Mouse (Mus musculus) left cerebral cortex, adult 11 months (tissue): ENCODE data around the gene Prkcsh.

Source experiments
- DNase-seq: peaks from one replicate; pipeline ENCODE4 v3.0.0; 2022; ENCODE audit warnings: low spot score

Gene Prkcsh

DNA sequence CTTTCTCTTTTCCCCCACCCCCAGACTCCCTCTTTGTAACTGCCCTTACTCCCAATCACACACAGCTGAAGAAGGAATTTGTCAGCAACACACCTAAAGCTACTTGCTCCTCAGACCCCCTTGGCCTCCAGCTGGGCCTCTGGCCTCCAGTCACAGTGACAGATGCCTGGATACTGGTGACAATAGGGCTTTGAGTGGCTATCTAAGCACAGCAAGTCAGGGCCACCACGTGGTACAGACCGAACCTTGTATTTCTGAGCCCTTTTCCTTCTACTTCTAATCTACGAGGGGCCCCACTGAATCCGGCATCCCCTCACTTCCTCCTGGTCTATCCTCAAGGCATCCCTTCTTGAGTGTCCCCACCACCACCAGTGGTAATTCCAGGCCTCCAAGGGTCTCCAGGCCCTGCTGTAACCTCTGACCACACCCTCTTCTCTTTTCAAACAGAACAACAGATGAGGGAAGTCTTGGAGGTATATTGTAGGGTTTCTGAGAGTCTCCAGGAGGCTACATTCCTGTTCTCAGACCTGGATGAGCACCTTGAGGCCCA, 47.2 kb downstream of the Prkcsh start:
- DNase-seq, result no peak

- DNase-seq, result peak; percentile 71
These were observed 47.8 kb downstream of the Prkcsh start for GRCm38 (mm10) chr9:22050351-22050889.

DNA sequence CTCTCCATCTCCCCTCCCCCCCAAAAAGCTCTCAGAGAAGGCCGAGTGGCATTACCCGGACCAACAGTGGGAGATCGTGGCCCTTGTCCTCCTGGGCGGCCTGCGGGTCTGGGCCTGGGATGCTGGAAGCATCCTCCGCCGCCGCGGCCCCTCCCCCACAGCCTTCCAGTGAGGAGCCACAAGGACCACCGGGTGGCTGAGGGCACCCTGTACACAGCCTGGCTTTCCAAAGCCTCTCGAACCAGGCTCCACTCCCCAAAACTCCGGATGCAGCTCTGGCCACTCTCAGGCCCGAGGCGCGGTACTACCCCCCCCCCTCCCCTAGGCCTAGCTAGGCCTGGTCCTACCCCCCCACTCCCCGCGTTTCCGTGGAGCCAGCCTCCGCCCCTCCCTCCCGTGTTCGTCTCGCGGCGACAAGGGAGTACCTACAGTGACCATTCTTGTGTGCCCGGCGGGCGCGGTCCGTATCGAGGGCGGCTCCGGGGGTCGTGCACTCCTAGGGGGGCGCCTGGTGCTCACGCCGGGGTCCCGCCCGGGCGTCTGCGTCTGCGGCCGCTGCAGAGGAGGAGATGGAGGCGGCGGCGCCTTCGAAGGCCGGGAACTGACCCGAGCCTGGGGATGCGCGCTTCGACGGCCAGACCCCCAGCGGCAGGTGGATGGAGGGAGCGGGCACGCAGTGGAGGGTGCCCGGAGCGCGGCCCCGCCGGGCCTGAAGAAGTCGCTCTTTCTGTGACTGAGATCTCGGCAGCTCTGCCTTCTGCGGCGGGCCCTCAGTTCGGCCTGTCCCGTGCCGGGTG, 48.8 kb downstream of the Prkcsh start:
- DNase-seq, result no peak

- DNase-seq, result peak; percentile 63
These were observed 49.3 kb downstream of the Prkcsh start, which contains the start of gene Elavl3 for GRCm38 (mm10) chr9:22051958-22052254. TSS of gene Elavl3 (minus strand) at chr9:22052023.

- no peak for DNase-seq
These were observed 51.1 kb downstream of the Prkcsh start for GRCm38 (mm10) chr9:22053657-22054056.

DNA sequence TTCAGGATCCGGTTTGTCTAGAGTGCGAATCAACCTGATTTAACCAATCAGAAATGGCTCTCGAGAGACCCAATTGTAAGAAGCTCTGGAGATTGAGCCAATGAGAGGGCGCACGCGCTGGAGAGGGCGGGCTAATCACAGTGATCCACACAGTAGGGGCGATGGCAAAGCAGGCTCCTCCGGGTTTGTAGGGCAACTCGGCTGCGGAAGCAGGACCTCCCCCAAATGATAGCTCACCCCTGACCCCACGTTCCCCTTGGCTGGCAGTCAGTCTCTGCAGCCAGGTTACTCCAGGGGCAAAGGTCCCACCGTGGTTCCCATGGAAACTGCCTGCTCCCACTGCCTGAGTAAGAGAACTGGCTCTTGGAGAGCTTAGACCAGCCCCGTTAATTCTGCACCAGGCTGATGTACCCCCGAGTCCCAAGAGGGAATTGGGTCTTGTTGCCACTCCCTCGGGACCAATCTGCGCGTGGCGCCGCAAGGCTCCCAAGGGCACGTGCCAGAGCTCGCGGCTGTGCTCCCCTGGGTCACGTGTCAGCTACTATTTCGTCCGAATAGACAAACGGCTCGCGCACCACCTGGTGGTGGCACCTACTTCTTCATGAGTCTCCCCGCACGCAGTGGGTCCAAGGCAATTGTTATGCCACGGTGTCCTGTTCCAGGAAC, 51.9 kb downstream of the Prkcsh start:
- DNase-seq, result peak; percentile 85

DNA sequence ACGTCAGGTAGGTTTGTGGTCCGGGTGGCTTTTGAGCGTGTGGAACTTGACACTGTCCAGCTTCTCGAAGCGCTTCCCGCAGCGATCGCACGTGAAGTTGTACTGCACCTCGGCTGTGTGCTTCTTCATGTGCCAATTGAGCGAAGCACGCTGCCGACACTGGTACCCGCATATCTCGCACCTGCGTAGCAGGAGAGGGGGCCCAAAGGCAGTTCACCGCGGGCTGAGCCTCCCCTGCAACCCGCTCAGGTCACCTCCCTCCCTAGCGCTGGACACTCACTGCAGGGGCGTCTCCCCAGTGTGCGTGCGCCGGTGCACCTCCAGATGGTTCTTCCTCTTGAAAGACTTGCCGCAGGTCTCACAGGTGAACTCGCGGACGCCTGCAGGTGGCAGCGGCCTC, 53.1 kb downstream of the Prkcsh start:
- DNase-seq, result no peak

DNA sequence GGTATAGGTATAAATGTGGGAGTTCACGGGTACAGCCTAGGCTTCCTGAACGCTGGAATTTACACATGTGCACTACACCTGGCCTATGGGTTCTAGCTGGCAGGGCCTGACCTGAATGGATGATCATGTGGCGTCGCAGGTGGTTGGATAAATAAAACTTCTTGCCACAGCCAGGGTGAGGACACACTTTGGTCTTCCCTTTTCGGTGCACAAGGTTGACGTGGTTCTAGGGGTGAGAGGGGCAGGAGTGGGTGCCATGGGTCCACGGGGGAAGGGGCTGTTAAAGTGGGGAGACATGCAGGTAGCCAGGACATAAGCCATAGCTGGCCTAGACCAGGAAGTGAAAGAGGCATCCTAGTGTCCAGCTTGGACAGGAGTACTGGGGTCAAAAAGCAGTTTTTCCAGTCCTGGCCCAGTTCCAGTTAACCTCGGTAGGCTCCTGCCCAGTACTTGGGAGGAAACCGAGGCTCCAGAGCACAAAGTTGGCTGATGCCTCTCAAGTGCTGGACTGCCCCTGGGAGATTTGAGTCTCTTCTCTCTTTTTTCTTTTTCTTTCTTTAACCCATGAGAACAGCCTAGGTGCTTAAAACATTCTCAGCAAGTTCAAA, 53.8 kb downstream of the Prkcsh start:
- DNase-seq, result no peak

GRCm38 (mm10) chr9:22057031-22057517, 54.5 kb downstream of the Prkcsh start:
- no peak for DNase-seq

DNA sequence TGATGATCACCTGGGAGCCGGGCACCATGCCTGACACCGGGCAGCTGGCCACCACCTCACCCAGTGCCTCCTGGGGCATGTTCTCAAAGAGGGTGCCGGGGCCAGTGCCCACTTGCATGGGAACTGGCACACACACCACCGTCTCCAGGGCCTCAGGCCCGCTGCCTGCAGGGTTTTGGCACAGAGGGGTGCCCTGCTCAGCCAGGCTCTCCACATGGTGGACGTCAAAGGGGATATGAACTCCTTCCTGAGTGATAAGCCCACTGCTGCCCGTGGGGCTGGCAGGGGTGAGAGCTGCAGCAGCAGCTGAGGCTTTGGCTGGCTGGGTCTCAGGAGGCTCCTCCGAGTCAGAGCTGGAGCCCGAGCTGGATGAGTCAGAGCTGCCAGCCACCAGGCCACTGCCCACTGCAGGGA, 55.4 kb downstream of the Prkcsh start:
- DNase-seq, result no peak

DNA sequence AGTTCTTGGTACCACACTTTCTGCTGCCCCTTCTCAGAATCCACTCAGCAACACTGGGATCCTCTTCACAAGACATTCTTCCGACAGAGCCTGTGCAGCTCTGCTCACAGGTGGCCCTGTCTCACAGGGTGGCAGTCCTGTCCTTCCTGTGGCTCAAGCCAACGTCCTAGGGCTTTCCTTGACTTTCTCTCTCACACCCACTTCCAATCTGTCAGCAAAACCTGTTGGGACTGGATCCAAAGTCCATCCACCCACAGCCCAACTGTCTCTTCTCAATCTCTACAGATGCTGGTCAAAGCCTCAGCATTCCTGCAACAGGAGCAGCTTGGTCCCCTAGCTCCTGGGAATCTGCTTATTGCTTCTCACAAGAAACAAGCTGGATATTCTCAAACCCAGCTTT, 58.7 kb downstream of the Prkcsh start:
- no peak for DNase-seq
